Mouse (Mus musculus) CH12.LX (cell line): ENCODE data around the gene Ttll9.

ENCODE experiments used
- CTCF ChIP-seq, 2 experiments: IDR thresholded peaks in 1 of 2; conservative IDR thresholded peaks in 1 of 2; 2 replicates each; pipeline ENCODE4 v1.5.1; 2011 to 2012; ENCODE audit warnings: low read depth in 2 of 2, low read length in 2 of 2, improper control_type of control experiment in 1 of 2, inconsistent platforms in 1 of 2, mild to moderate bottlenecking in 1 of 2, moderate library complexity in 1 of 2
- EP300 ChIP-seq: IDR thresholded peaks from 2 replicates; pipeline ENCODE4 v1.6.1; 2011; ENCODE audit warnings: low read length, improper control_type of control experiment
- POLR2A ChIP-seq: IDR thresholded peaks from 2 replicates; pipeline ENCODE4 v1.6.1; 2011; ENCODE audit warnings: low read depth, mild to moderate bottlenecking, improper control_type of control experiment, low read length
- ZC3H11A ChIP-seq: IDR thresholded peaks from 2 replicates; pipeline ENCODE4 v1.6.1; 2012; ENCODE audit warnings: low read depth, mild to moderate bottlenecking, inconsistent platforms, low read length, improper control_type of control experiment

DNA sequence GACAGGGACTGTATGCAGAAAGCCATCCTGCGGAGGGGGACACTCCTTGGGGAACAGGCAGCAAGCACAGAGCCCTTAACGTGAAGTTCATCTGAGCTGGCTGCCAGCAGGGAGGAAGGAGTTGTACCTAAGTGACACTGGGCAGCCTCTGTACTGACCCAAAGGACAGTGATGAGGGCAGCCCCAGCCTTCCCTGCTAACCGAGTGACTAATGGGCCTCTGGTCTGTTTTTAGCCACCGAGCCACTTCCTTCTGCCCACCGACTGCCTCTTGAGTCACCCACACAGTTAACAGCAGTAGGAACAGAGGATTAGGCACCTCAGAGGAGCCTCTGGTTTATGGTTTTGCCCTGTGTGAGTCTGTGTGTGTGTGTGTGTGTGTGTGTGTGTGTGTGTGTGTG, 34.9 kb upstream of the Ttll9 start:
- no peak for TF ChIP-seq ZC3H11A
- TF ChIP-seq POLR2A: no peak
- no peak for TF ChIP-seq EP300
- no peak for TF ChIP-seq CTCF (conservative IDR thresholded peaks at IDR 0.05 in 1 of 2, IDR thresholded peaks at IDR 0.05 in 1 of 2; ENCODE audit: low read depth in 2 of 2, low read length in 2 of 2)
